Comparison of ENCODE assay signal across 25 mouse cellular contexts in genomic region chr1:77489387-77489786, GRCm38 (mm10). TPM values are rescaled to one million over a fixed set of nuclear protein-coding genes. Genes with fewer than 3 reads are reported as not detected.
DNase-seq lines count a peak whose midpoint lies in the region; ATAC-seq and TF ChIP-seq lines count a peak whose summit lies in the region.
"Had no signal": no experiment of that assay in that cellular context is flagged by ENCODE, and none has a peak within 500 bp of the region (broad histone marks: within the 10 kb centered on the region; RNA-seq: fewer than 3 reads in every experiment).

No protein-coding gene starts in this region.

- in situ Hi-C loops in Patski (cut with MboI; ENCODE audit: low pct_unique_long_range_greater_than_20kb): no loop called here

- no peak for TF ChIP-seq CTCF in Patski (IDR thresholded peaks at IDR 0.05)
- TF ChIP-seq CTCF in heart, adult 2 months (IDR thresholded peaks at IDR 0.05): no peak

- no peaks in the 10 kb centered on the region for H3K36me3 ChIP-seq in myocyte (ENCODE audit: control insufficient read depth, insufficient read depth)
- no peaks in the 10 kb centered on the region for H3K36me3 ChIP-seq in heart, adult 2 months (ENCODE audit: control insufficient read depth, insufficient read depth, low read length)
- H3K36me3 ChIP-seq: forebrain, embryonic 15.5 days; G1E had no signal

- POLR2A ChIA-PET in Patski (lab: Charles Lee): interaction anchor here (0.6 kb wide), 2 partner anchors 16 to 861 kb away, joined by 3 to 4 read pairs; no protein-coding TSS in a partner anchor

- no peak for TF ChIP-seq EP300 in heart, adult 2 months (IDR thresholded peaks at IDR 0.05; ENCODE audit: insufficient read depth, low read depth, low read length)

- no peaks in the 10 kb centered on the region for H3K79me2 ChIP-seq in myocyte (ENCODE audit: control insufficient read depth, insufficient read depth)
- 0 out of 2 replicates have a peak, but pooled peaks cover 1% of the 10 kb centered on the region for H3K79me2 ChIP-seq in heart, adult 2 months (replicated peaks; ENCODE audit: control insufficient read depth, insufficient read depth, low read length)

- no peak for TF ChIP-seq POLR2A in myocyte (IDR thresholded peaks at IDR 0.05; ENCODE audit: insufficient read length, low read depth)
- TF ChIP-seq POLR2A in heart, adult 2 months (IDR thresholded peaks at IDR 0.05; ENCODE audit: insufficient read depth, low read depth, low read length): no peak

- H3ac ChIP-seq in myocyte (ENCODE audit: control insufficient read depth, insufficient read length): no peak overlapping the region

- H3K9ac ChIP-seq in heart, adult 2 months (ENCODE audit: low read depth, low read length): no peak overlapping the region
- H3K9ac ChIP-seq: embryonic facial prominence, embryonic 13.5 days; embryonic facial prominence, embryonic 15.5 days; forebrain, embryonic 13.5 days; forebrain, embryonic 15.5 days; forebrain, postnatal 0 days had no signal

- ATAC-seq in Patski: peak; percentile 55
- ATAC-seq: CD4-positive, CD25-positive, alpha-beta regulatory T cell, adult 4 months; forebrain, embryonic 13.5 days; forebrain, embryonic 15.5 days; forebrain, postnatal 0 days had no signal

- H3K27me3 ChIP-seq in Patski: no peaks in the 10 kb centered on the region
- no peaks in the 10 kb centered on the region for H3K27me3 ChIP-seq in myocyte (ENCODE audit: control insufficient read depth, insufficient read depth, insufficient read length)
- no peaks in the 10 kb centered on the region for H3K27me3 ChIP-seq in heart, adult 2 months (ENCODE audit: control insufficient read depth, insufficient read depth, low read length)
- H3K27me3 ChIP-seq: CH12.LX; embryonic facial prominence, embryonic 13.5 days; embryonic facial prominence, embryonic 15.5 days; forebrain, embryonic 13.5 days; forebrain, embryonic 15.5 days had no signal

- peak; percentile 85 for DNase-seq in 3T3-L1 (ENCODE audit: low read depth, low spot score)
- DNase-seq in Muller cell, postnatal 12 days (ENCODE audit: inconsistent ontology term): peak; percentile 68
- DNase-seq in Patski (ENCODE audit: low read depth, low spot score): no peak
- DNase-seq in heart, adult 2 months: no peak
- DNase-seq in thymus, postnatal 4 days: no peak
- DNase-seq in lung, postnatal 14 days: no peak
- DNase-seq: adrenal gland, adult 2 months; adrenal gland, postnatal 10 days; adrenal gland, postnatal 25 days; cerebellum, adult 11 months; cerebellum, adult 18-20 months; cerebellum, adult 8-10 months; cerebellum, adult 9-11 months; cerebellum, postnatal 14 days; cerebellum, postnatal 36 days; embryo, embryonic 11 days; forebrain, postnatal 0 days had no signal

- H3K4me1 ChIP-seq in heart, adult 2 months (ENCODE audit: control insufficient read depth, insufficient read depth, low read length): no peaks in the 10 kb centered on the region

- CTCF ChIA-PET in Patski (lab: Charles Lee): interaction anchor here (0.9 kb wide), 1 partner anchor 25 kb away, joined by 3 read pairs; no protein-coding TSS in a partner anchor

- no peak overlapping the region for H3K27ac ChIP-seq in heart, adult 2 months
- H3K27ac ChIP-seq: embryonic facial prominence, embryonic 13.5 days; embryonic facial prominence, embryonic 15.5 days; forebrain, embryonic 13.5 days; forebrain, embryonic 15.5 days had no signal

- 83% methylated on average over 7 of the region's 7 CpGs for WGBS in heart, adult 2 months

- H3K4me2 ChIP-seq in myocyte (ENCODE audit: low read depth): peak overlapping the region; percentile 59
- H3K4me2 ChIP-seq: embryonic facial prominence, embryonic 13.5 days; embryonic facial prominence, embryonic 15.5 days; forebrain, embryonic 13.5 days; forebrain, embryonic 15.5 days had no signal

- intact Hi-C loops in heart, adult 2 months (cut with DNase I): no loop called here

- no peak overlapping the region for H3K4me3 ChIP-seq in myocyte
- no peak overlapping the region for H3K4me3 ChIP-seq in heart, adult 2 months
- H3K4me3 ChIP-seq: embryonic facial prominence, embryonic 13.5 days; embryonic facial prominence, embryonic 15.5 days; forebrain, embryonic 13.5 days; forebrain, embryonic 15.5 days had no signal

TF ChIP-seq in myocyte, 11 proteins besides CTCF, POLR2A, EP300 and RAD21:
- TF ChIP-seq POLR2AphosphoS2 (IDR thresholded peaks at IDR 0.05; ENCODE audit: insufficient read length, low read depth) (no peak), SRF (IDR thresholded peaks at IDR 0.05; ENCODE audit: control insufficient read depth, insufficient read length, low read depth) (no peak), MYOG (IDR thresholded peaks at IDR 0.05; ENCODE audit: control insufficient read depth in 1 of 3, insufficient read depth in 1 of 3, insufficient read length in 2 of 3, low read depth in 2 of 3) (no peak), TCF12 (IDR thresholded peaks at IDR 0.05; ENCODE audit: insufficient read depth, poor library complexity, severe bottlenecking) (no peak), CEBPB (IDR thresholded peaks at IDR 0.05; ENCODE audit: insufficient read depth, poor library complexity, severe bottlenecking) (no peak), E2F4 (IDR thresholded peaks at IDR 0.05; ENCODE audit: insufficient read depth) (no peak)

RNA-seq across cellular contexts. Expression of gene Epha4, which starts 25.5 kb away (rescaled TPM):
- polyA plus RNA-seq in Patski (2021) (25.9 TPM), myocyte (2012; fragmentation: generic; extraction: Trizol) (0.29 TPM)
- total RNA-seq in heart, adult 2 months (2021): 10 to 100 TPM; 25.4 to 45.5 TPM
- polyA plus RNA-seq in heart, adult 2 months (2012; rRNA removed): 28.4 and 62.6 TPM in 2 replicates
- polyA plus RNA-seq: G1E had no signal

Comparison
In these comparisons a context has a peak if more than half of its experiments do, and no peak if none do; other contexts are left out.
1. DNase-seq: peak in 3T3-L1 (single experiment) and Muller cell, postnatal 12 days (single experiment); none in Patski (single experiment), heart, adult 2 months (0 of 2), thymus, postnatal 4 days (single experiment) and lung, postnatal 14 days (single experiment).
2. RNA of gene Epha4, which starts 25.5 kb away (polyA plus RNA-seq): 28.4 to 62.6 TPM in heart, adult 2 months and 25.9 TPM in Patski (single experiment); 0.29 TPM in myocyte (single experiment); every median in the first group is over 10 times any median in the second.